Mouse (Mus musculus) right cerebral cortex, postnatal 4 days (tissue): ENCODE measurements around the gene Tulp3.
"Not testable (repeated sequence)": the region's sequence is repeated elsewhere in the genome, so short reads cannot be mapped to it uniquely, and the experiment has no call there.

Source experiments
- DNase-seq: peaks from one replicate; pipeline ENCODE4 v3.0.0-alpha.2; 2022

Tulp3 gene

DNA sequence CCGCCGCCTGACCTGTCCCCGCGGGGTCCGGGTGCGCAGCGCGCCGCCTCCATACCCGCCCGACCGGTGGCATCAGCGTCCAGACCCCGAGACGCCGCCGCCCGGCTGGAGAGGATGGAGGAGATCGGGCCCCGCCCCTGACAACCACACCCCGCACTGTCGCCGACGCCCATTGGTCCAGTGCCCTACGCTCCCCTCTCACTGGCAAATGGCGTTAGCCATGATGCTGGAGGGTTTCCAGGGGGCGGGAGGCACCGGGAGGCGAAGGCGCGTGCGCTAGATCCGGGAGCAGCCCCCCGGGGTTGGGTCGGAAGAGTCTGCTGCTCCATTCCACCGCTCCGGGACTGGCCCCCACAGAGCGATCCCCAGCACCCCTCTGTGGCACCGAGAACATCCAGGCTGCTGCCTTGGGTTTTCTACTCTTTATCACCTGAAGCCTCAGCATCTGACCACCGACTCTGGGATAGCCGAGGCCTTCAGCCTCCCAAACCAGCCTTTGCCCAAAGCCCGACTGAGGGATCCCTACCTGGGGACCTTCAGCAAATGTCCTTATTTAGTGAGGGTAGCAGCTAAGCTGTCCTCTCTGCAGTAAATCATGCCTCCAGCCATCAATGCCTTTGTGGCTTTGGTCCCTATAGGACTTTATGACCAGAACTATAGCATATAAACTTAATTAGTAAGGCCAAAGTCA is at the start of gene Tulp3:
Gene Tulp3, minus strand, starts transcription at position 126 of the 691 bp plus-strand sequence.
- peak; percentile 99 for DNase-seq

DNA sequence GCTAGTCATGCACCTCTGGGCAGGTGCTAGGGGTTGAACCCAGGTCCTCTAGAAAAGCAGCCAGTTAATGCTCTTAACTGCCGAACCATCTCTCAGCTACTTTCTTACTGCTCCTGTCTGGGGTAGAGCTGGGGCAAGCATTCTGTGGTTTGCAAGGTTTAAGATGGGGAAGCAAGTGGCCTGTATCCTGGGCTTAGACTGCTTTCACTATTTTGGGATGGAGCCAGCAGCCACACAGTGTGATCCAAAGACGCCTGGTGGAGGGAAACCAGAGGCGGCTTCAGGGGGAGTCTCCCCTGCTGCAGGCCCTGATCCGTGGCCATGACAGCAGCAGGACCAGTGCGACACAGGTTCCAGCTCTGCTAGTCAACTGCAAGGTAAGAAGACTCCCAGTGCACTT is 49.1 kb upstream of the Tulp3 start:
- DNase-seq, result no peak

DNA sequence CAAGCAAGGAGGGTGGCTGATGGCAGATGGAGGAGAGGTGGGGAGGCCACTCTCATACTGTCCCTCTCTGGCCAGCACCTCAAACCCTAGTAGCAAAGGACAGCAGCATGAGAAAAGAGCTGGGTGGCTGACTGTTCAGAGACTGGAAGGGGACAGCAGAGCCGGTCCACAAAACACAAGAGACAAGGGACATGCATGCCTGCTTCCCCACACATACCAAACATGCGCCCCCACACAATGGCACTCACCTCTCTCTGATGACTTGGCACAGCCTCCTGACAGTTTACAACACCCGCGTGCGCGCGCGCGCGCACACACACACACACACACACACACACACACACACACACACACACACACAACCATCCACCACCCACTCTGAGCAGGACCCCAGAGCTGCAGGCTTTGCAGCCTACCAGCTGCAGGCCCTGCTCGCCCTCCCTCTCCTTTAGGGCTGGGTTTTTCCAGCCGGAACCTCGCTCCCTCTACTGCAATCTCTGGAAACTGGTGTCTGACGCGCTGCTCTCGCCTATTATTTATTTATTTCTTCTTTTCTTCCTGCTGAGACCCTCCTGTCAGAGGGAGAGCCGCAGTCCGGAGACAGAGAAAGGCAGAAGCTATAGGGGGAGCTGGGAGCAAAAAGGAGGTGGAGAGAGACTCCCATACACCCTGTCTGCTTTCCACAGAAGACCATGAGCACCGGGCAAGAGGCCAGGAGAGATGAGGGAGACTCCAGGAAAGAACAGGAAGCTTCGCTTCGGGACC is 44.0 kb upstream of the Tulp3 start:
- DNase-seq, result peak; percentile 61

DNA sequence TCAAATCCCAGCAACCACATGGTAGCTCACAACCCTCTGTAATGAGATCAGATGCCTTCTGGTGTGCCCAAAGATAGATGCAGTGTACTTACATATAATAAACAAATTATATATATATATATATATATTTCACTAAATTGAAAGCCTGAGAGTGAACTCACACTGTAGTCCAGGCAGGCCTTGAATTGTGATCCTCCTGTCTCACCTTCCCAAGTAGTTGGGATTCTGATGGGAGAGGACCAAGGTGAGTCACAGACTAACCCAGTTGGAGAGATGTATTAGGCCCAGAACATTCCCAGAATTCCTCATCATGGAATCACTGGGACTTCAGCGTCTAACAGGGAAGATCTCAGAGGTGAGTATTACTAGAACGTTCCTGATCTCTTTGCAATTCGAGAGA is 43.3 kb upstream of the Tulp3 start, which contains the start of gene Nrip2:
Gene Nrip2, plus strand, starts transcription at position 301 of the 400 bp plus-strand sequence.
- no peak for DNase-seq

DNA sequence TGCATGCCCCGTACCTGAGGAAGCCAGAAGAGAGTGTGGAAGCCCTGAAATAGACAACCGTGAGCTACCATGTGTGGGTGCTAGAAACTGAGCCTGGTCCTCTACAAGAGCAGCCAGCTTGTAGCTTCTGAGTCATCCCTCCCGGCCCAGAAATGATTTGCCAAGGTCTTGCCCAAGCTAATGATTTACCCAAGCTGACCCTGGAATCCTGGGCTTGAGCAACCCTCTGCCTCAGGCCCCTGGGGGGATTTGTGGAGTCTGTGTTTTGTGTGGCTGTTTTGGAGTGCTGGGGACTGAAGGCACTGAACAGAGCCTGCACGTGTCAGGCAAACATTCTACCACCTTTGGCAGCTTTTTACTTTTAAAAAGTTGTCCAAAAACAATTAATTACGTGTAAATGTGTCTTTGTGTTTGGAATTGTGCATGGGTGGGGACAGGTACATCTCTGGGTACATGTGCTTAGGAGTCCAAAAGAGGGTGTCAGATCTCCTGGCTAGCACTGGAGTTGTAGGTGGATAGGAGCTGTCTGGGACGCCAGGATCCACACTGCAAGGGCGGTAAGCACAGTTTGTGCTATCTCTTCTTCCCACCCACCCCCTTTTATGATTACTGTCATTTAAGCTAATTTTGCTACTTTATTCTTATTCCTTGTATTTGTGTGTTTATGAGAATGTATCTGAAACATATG is 42.1 kb upstream of the Tulp3 start:
- DNase-seq, result no peak

DNA sequence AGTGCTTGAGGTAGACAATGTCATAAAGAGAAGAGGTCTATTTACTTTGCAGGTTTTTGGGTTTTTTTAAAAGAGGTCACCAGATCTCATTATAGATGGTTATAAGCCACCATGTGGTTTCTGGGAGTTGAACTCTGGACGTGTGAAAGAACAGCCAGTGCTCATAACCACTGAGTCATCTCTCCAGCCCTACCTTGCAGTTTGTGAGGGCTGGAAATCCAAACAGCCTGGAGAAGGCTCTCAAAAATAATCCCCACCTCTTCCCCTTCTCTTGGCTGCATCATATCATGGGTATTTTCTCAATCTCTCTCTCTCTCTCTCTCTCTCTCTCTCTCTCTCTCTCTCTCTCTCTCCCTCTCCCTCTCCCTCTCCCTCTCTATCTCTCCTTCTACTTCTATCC is 35.0 kb upstream of the Tulp3 start:
- no peak for DNase-seq

DNA sequence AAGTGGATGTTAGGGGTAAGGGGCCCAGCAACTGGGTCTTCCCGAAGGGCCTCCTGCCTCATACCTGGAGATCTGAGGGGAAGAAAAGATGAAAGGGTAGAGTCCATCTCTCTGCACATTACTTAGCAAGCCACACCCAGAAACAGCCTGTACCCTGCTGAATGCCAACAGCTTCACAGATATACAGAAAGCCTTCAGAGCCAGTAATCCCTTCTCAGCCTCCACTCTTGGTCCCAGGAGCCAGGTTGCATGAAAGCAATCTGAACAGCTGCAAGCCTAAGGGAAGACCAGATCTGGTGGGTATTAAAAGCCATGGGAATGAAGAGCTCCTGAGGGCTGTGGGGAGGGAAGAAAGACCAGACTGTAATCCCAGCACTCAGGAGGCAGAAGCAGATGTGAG is 33.5 kb upstream of the Tulp3 start:
- DNase-seq, result no peak

DNA sequence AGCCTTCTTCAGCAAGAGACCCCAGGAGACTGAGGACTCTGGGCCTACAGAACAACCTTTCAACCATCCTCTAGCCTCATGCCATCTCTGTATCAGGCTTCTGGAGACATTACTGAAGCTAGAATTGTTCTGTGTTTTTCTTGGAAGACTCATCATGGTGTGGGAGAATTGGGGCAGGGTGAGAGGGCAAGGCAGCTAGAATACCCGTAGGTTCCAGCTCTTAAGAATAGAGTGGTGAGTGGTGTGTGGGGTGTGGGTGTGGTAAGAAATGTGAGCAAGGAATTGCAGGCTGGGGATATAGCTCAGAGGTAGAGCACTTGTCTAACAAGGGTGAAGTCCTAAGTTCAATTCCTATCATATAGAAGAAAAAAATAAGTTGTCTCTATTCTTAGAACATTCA is 29.4 kb upstream of the Tulp3 start:
- no peak for DNase-seq

DNA sequence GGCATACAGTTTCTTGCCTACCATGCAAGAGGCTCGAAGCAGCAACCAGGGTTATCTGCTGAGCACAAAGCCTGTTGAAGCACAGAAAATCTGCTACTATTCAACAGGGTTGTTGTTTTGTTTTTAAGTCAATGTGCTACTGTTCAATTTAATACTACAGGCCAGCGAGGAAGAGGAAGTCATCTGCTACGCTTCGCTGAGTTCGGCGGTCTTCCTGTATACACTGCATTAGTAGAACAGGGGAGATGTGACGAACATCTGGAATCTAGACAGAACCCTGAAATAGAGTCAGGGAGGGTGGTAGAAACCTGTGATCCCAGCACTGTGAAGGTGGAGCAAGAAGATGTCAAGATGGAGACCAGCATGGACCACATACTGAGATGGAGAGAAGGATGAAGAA is 28.1 kb upstream of the Tulp3 start:
- DNase-seq, result no peak

DNA sequence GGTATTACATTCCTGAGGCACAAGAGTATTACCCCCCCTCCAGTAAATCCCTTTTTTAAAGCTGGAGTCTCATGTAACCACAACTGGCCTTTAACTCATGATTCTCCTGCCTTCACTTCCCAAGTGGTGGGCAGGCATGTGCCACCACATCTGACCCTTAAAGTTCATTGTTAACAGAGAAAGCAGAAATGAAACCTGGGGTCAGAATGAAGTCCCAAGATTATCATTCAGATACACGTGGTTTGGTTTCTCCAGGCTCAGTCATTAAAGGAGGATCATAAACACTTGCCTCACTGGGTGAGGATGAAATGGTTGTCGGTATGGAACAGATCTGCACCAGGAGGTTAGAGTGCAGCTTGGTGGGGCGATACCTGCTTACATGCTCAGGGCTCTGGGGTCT is 25.6 kb upstream of the Tulp3 start:
- DNase-seq, result no peak

DNA sequence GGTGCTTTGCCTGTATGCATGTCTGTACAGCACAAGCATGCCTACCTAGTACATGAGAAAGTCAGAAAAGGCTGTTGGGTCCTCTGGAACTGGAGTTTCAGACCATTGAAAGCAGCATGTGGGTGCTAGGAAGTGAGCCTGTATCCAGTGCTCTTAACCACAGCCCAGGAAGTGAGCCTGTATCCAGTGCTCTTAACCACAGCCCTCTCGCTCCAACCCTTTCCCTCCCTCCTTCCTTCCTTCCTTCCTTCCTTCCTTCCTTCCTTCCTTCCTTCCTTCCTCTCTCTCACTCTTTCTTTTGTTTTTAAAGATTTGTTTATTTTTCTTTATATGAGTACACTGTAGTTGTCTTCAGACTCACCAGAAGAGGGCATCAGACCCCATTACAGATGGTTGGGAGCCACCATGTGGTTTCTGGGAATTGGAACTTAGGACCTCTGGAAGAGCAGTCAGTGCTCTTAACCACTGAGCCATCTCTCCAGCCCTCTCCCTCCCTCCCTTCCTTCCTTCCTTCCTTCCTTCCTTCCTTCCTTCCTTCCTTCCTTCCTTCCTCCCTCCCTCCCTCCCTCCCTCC is 25.0 kb upstream of the Tulp3 start:
- DNase-seq, result not testable (repeated sequence)

DNA sequence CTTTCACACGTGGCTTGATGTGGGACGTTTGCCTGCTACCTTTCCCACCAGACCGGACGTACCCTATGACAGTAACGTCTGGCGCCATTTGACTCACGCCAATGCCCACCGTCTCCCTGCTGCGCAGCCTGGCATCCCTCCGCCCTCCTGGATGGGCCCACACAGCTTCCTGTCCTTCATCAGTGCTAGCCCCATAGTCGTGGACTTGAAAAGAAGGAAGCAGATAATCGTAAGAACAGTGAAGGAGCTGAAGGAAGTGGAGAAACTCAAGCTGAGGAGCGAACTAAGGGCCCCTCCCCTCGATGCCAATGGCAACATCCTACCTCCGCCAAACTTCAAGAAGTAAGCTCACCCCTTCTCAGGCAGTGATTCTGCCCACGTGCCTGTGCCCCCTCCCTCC is 24.0 kb upstream of the Tulp3 start:
- DNase-seq, result no peak

DNA sequence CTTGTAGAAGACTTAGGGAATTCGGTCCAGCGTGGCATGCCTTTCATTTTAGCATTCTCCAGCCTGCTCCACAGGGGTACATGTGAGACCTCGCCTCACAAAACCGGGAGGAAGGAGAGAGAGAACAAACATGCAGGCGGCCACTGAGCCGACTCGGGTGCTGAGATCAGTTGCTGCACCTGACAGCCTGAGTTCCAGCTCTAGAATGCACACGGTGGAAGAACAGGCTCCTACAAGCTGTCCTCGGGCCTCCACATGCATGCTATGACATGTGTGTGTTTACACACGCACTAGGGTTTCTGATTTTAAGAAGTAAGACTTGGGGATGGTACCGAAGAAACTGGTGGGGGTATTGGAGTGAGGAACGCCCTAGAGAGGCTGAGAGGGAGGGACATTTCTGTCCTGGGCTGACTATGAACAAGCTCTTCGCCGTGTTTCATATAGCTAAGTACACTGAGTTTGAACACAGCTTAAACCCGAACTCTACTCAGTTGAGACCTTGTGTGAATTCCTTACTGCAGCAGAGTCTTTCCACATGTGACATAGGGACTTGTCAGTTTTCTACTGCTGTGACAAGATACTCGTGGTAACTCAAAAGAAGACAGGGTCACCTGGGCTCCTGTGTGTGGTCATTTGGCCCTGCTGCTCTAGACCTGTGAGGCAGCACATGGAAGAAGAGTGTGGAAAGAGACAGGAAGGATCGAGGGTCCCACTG is 20.9 kb upstream of the Tulp3 start:
- DNase-seq, result no peak

DNA sequence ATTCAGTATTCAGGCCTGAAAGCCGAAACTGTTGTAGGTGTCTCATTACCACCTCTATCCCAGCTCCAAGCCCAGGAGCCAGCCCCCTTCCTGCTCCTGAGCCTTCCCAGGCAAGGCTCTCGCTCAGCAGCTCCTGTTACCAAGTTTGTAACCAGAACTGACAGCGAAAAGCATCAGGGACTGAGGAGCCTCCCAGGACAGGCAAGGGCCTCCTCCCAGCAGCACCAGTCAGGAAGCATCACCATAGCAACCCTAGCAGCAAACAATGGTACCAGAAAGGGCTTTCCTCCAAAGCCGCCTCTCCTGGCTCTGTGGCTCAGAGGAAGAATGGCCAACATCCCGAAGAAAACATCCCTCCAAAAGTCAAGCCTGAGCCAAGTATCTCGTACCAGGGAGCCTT is 19.5 kb upstream of the Tulp3 start, which contains the start of the genes Tex52 and Gm44596:
Gene Tex52, plus strand, starts transcription at position 265 of the 400 bp plus-strand sequence.
Gene Gm44596, plus strand, starts transcription at position 312 of the 400 bp plus-strand sequence.
- DNase-seq, result no peak

DNA sequence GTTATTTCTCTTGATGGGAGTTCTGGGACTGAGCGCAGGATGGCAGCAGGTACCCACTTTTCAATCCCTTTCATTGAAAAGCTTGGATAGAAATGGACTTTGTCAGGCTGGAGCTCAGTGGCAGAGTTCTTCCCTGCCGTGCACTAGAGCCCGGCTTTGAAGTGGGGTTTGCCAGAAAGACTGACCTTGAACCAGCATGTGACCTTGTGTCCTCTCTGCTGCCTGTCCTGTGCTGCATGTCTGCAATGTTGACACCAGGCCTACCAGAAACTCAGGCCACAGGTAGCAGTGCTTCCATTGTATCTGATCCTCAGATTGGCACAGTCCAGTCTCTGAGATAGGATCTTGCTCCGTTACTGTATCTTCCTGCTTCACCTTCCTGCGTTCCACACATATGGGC is 14.4 kb upstream of the Tulp3 start:
- DNase-seq, result no peak

DNA sequence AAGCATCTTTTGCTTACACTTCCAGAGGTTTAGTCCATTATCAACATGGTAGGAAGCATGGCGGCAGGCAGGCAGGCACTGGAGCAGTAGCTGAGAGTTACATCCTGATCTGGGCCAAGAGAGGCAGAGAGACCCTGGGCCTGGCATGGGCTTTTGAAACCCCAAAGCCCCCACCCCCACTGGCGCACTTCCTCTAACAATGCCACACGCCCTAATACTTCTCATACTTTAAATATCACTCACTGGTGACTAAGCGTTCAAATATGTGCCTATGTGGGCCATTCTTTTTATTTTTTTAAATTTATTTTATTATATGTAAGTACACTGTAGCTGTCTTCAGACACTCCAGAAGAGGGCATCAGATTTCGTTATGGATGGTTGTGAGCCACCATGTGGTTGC is 10.8 kb upstream of the Tulp3 start:
- no peak for DNase-seq

DNA sequence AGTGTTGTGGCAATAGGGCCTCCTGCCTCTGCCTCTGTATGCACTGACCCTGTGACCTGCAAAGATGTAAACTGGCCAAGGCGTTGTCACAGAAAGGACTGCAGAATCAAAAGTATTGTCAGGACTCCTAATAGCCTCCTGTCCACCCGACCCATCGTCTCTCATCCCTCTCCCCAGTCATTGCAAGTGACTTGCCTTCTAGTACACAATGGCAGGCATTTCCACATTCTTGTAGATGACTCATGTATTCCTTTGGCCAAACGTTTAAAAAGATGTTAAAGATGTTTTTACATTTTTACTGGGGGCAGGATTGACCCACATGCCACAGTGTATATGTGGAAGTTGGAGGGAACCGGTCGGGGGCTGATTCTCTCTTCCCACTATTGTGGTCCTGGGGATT is 9.1 kb upstream of the Tulp3 start:
- no peak for DNase-seq

DNA sequence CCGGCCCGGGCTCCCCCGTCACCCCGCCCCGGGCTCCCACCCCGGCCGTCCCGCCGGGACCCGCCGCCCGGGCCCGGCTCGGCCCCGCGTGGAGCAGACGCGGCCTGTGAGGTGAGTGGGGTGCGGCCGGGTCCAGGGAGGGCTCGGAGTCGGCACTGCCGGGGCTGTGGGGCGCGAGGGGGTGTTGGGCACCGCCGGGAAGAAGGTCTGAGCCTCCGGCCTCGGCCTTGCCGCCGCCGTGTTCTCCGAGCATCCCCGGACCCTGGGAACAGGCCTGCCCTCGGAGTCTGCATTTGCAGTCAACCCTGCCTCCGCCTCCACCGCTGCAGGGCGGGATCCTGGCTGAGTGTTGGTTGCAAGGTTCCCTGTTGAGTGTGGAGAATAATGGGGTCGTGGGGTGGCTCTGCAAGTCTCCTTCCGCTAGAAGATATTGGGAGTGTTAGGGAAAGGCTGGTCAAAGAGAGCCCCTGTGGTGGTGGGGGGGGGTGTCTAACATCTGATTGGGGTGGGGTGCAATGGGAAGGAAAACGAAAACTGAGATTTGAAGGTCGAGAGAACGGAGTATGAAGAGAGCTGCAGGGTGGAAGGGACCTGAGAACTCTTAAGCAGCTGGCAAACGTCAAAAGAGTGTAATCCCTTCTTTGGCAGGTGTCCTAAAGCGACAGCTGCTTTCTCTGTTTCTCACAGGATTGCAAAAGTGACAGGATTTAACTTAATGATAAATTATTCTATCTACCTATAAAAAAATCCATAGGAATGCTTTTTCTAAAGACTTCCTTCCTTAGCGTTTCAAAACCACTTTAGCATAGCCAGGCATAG is 7.6 kb upstream of the Tulp3 start:
- no peak for DNase-seq

DNA sequence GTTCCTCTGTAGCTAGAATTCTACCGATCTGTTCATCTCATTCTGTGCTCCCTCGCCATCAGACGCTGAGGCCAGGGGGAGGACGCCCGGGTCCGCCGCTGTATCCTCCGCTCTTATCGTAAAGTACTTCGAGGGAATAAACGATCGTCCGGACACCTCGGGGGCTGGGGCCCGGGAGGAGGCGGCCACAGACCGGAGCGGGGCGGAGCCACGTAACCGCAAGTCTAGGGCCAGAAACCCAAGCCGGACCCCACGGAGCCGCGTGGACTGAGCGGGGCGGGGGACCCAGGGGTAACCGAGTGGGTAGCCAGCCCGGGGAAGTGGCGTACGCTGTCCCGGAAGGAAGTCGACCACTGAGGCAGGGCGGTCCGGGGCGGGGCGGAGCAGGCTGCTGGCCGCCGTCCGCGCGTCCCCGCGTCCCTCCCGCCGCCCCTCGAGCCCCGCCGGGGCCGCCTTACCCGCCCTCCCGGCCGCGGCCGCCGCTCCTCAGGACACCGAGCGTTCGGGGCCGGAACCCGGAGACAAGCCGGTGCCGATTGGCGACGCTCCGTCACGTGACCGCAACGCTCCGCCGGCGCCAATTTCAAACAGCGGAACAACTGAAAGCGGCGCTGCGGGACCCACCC is 6.8 kb upstream of the Tulp3 start, which contains the start of the genes Rhno1 and Foxm1:
Gene Rhno1, minus strand, starts transcription at position 531 of the 626 bp plus-strand sequence.
Gene Foxm1, plus strand, starts transcription at position 587 of the 626 bp plus-strand sequence.
- DNase-seq, result peak; percentile 86

DNA sequence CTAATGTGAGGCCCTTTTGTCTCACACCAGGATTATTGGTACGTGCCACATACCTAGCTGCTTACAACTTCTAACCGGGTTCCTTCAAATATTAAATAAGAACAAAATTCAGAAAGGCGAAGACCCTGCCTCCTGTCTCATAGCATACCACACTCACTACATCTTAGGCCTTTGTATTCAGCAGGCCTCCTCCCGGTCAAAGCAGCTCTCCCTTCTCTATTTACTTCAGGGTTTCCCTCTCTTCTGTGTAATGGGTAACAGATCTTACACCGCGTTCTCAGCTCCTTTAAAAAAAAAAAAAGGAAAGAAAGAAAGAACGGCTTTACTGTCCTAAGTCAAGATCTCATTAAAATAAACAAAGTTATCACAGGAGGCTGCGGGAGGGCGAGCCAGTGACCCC is 6.2 kb upstream of the Tulp3 start:
- no peak for DNase-seq

DNA sequence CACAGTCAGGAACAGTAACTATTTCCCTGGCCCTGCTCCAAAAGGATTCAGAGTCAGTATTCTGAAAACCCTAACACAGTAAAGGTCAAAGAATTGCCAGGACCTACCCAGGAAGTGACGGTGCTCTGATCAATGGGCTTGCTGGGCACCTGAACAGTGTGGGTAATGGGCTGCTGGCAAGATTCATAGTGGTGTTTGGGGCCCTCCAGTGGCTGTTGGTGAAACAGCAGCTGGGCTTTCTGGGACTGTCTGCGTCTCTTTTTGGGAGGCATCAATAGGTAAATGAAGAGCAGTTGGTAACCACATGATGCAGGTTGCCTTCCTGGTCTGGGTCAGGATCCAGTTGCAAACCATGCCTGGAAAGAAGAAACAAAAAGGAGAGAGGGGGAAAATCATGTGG is 3.3 kb upstream of the Tulp3 start:
- DNase-seq, result peak; percentile 73
